Mouse (Mus musculus): ENCODE data around the gene Palm. TPM values are rescaled to one million over a fixed set of nuclear protein-coding genes. Genes with fewer than 3 reads are reported as not detected.

Gene Palm
- 100 to 1,000 TPM; 124 to 129 TPM for total RNA-seq (2023)

DNA sequence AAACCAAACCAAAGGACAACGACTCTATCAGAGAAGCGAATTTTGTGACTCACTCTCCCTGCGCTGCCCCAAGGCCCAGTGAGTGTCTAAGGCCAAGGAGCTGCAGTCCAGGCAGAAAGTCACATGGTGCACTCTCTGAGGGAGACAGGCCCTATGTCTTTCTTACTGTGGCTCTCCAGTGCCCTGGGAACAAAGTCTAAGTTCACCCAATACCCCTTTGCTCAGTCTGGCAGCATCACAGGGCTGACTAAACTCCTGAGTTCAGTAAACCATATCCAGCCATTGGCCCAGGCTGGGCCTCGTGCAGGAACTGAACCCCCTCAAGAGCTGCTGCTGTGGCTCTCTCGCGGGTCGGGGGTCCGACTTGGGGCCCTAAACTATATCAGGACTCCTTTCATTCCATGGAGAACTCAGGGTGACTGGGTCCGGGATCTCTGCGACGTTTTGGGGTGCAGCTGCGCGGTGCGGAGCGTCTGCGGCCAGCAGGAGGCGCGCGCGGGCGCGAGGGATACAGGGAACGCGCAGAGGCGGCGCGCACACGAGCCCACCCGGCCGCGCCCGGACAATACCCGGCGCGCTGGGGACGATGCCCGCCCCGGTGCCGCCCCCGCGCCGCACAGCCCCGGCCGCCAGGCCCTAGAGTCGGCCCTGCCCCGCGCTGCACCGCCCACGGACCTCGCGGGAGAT, at the start of gene Palm:
TSS of gene Palm (plus strand) at position 522 of the 687 bp plus-strand sequence.

DNA sequence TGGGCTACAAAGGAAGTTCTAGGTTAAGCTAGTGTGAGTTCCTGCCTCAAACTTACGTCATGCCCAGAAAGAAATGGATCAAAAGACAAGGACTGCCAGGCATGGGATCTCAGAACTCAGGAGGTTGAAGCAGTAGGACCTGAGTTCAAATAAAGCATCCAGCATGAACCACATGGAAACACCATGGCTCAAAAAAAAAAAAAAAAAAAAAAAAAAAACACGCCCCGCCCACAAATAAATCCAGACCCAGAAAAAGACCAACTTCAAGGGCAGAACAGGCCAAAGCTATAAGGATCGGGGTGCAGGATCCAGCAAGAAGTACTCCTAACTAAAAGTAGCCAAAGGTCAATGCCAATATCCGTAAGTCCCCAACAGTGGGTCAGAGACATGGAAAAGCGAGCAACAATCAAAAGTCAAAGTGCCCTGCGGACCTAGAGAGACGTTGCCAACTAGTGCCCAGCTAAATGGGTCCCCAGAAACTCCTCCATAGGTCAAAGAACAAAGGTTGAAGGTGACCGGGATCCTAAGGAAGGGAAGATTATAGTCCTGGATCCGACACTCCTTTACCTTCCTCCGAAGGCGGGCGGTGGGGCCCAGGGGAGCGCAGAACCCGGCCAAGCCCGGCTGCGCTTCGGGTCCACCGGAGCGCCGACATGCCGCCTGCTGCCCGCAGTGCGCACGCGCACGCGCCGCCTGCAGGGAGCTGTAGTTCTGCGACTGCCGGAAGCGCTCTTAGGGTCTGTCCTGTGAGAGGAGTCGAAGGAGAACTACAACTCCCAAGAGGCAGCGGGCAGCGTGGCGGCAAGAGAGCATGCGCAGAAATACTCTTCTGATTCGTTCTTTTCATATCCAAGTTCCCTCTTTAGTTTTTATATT, 47.2 kb upstream of the Palm start, which contains the start of gene Polrmt:
TSS of gene Polrmt (minus strand) at position 684 of the 876 bp plus-strand sequence.

DNA sequence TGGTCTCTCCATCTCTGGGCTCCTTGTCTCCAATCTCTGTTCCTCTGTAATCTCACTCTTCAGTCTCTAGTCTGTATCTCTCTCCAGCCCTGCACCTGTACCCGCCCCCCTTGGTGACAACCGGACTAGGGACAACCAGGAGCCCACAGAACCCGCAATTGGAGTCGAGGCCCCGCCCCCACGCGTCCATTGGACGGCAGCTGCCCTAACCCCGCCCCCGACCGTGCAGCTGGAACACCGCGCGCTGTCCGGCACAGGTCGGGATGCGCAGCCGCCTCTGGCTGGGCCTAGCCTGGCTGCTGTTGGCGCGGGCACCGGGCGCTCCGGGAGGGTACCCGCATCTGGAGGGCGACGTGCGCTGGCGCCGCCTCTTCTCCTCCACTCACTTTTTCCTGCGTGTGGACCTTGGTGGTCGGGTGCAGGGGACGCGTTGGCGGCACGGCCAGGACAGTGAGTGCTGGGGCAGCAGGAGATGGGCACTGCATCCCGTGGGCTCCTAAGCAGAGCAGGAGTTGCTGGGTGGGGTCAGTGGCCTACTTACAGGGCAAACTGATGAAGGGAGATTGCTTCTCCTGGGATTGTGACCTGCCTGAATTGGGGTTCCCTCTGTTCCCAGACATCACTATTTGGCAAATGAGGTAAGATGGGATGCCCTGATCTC, 38.4 kb upstream of the Palm start, which contains the start of gene Fgf22:
TSS of gene Fgf22 (plus strand) at position 221 of the 661 bp plus-strand sequence.

DNA sequence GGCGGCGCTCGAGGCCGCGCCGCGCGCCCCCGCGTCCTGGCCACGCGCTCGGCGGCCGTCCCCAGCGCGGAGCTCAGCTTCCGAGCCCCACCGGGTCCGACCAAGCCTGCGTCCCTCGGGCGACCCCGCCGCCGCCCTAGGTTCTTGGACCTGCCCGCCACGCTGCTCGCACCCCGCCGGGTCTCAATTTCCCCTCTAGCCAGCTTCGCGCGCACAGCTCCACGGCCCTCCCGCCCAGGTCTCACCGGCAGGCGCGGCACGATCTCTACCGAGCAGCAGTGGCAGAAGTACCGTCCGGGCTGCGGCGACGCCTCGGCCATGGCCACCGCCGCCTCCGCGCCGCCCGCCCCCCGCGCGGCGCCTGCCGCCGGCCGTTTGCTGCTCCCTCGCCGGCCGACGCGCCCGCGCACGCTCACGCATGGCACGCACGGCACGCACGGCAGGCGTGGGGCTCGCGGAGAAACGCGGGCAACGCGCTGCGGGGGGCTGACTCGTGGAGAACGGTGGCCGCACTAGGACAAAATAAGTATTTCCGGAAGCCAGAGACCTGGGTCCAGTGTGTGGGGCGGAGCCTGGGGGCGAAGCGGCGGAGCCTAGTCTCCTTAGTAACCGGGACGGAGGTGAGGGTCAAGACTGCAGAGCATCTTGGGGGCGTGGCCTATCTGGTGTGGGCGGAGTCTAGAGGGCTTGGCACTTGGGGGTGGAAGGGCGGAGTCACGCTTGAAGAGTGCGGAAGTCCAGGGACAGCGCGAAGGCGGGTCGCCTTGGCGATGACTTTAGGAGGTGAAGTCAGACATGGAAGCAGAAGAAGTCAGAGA, 26.7 kb upstream of the Palm start, which contains the start of gene Rnf126:
TSS of gene Rnf126 (minus strand) at position 445 of the 818 bp plus-strand sequence.

DNA sequence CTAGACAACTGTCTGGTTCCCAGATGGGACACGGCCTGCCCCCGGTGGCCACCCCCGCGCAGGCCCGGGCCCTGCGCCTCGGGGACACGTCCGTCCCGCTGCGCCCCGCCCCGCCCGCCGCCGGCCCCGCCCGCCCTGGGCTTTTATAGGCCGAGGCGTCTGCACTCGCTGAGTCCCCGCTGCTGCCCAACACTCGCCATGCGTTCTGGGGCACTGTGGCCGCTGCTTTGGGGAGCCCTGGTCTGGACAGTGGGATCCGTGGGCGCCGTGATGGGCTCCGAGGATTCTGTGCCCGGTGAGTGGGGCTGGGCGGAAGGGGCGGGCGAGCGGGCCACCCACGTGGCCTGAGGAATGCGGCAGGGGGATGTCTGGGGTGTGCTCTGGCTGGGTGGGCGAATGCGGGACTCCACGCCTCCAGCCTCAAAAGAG, 16.3 kb upstream of the Palm start, which contains the start of gene Fstl3:
TSS of gene Fstl3 (plus strand) at position 170 of the 429 bp plus-strand sequence.

DNA sequence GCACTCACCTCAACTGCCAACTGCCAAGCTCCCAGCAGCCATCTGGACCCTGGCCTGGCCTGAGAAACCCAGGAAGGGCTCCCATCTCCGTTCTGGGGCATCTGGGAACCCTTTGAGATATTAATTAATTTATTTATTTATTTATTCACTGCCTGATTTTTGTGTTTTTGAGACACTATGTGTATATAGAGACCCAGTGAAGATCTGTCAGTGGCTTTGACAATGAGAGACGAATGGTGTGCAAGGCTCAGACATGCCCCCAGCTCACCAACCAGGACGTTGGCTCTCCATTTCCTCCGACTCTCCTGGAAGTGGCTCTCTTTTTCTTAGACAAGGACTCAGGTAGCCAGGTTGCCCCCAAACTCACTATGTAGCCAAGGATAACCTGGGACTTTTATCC, 2.5 kb upstream of the Palm start, which contains the start of gene Prss57:
TSS of gene Prss57 (minus strand) at position 101 of the 400 bp plus-strand sequence.

DNA sequence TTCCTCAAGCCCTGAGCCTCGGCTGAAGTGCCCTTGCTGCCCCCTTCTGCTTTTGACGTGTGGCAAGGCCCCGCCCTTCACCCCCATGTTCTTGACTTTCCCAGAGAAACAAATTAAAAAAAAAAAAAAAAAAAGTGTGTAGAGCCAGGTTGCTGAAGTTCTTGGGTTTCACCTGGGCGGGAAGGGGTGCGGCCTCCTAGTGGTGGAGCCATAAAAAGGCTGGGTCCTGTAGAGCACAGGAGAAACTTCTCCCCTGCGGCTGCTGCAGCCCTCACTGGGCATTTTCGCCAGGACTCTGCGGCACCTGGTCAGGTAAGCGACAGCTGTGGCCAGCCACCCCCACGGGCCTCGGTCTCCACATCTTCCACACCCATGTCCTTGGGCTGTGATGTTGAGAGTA, 27.4 kb downstream of the Palm start, which contains the start of gene Misp:
TSS of gene Misp (plus strand) at position 208 of the 400 bp plus-strand sequence.

DNA sequence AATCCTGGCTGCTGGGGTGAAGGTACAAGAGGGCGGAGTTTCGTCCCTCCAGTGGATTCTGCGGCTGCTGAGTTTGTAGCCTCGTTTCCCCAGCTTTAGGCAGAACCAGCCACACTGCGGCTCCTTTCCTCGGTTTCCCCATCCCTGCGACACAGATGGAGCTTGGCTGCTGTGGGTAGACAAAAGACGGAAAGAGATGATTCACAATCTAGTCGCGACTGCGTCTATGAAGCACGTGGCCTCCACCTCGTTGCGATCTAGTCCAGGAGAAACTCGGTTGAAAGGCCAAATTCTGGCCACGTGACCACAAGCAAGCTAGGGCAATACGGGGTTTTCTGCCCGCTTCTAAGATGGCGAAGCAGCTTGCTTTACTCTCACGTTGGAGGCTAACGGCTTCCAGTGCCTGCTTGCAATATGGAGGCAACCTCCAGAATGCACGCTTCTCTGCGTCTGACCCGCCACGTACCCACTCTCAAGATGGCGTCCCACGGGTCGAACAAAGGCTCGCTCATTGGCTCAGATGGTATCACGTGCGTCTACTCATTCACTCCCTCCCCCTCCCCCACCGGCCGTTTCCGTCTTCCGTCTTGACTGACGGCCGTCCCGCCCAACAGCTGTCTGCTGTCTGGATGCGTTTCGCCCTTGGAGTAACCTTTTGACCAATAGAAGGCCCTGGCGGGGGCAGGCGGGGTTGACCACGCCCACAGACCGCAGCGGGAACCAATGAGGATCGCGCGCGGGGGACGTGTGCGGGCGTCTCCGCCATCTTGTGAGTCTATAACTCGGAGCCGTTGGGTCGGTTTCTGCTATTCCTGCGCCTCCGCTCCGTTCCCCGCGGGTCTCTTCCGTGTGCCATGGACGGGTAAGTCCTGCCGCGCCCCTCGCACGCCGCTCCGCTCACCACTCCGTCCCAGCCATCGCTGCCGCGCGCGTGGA, 60.8 kb downstream of the Palm start, which contains the start of gene Ptbp1:
TSS of gene Ptbp1 (plus strand) at position 568 of the 936 bp plus-strand sequence.

Other genes starting within 250 kb of the Palm start
- gene Mier2, start 238.4 kb upstream of the Palm start, total RNA-seq (2023), result 1 to 10 TPM; 9.0 to 9.9 TPM
- gene Theg, start 206.2 kb upstream of the Palm start, total RNA-seq (2023), result not detected
- gene C2cd4c, start 179.5 kb upstream of the Palm start, total RNA-seq (2023), result not detected
- gene Shc2, start 155.7 kb upstream of the Palm start, total RNA-seq (2023), result not detected
- not detected for gene Odf3l2, start 147.8 kb upstream of the Palm start, total RNA-seq (2023)
- gene Madcam1, start 129.0 kb upstream of the Palm start, total RNA-seq (2023), result not detected
- 10 to 100 TPM; 20.1 to 26.2 TPM for gene Tpgs1, start 124.2 kb upstream of the Palm start, total RNA-seq (2023)
- 10 to 100 TPM; 66.7 to 77.6 TPM for gene Cdc34, start 111.4 kb upstream of the Palm start, total RNA-seq (2023)
- gene Gzmm, start 104.6 kb upstream of the Palm start, total RNA-seq (2023), result 1 to 10 TPM; 1.1 to 1.2 TPM
- gene Bsg, start 89.1 kb upstream of the Palm start, total RNA-seq (2023), result 100 to 1,000 TPM; 117 to 123 TPM
- under 1 TPM; 0.11 to 0.18 TPM for gene Hcn2, start 76.9 kb upstream of the Palm start, total RNA-seq (2023)
- 10 to 100 TPM; 13.7 to 15.0 TPM for gene Polrmt, start 47.0 kb upstream of the Palm start, total RNA-seq (2023)
- gene Fgf22, start 38.5 kb upstream of the Palm start, total RNA-seq (2023), result not detected
- 10 to 100 TPM; 25.1 to 26.7 TPM for gene Rnf126, start 26.6 kb upstream of the Palm start, total RNA-seq (2023)
- 1 to 10 TPM; 4.5 to 5.9 TPM for gene Fstl3, start 16.3 kb upstream of the Palm start, total RNA-seq (2023)
- 10 to 100 TPM; 13.6 to 18.0 TPM for gene Prss57, start 2.6 kb upstream of the Palm start, total RNA-seq (2023)
- gene Misp, start 27.4 kb downstream of the Palm start, total RNA-seq (2023), result under 1 TPM; 0.46 to 0.51 TPM
- 100 to 1,000 TPM; 267 to 286 TPM for gene Ptbp1, start 60.9 kb downstream of the Palm start, total RNA-seq (2023)
- gene Prtn3, start 80.9 kb downstream of the Palm start, total RNA-seq (2023), result 100 to 1,000 TPM; 466 to 531 TPM
- 10 to 100 TPM; 20.7 to 23.9 TPM for gene Plppr3, start 81.1 kb downstream of the Palm start, total RNA-seq (2023)
- 100 to 1,000 TPM; 527 to 568 TPM for gene Elane, start 92.7 kb downstream of the Palm start, total RNA-seq (2023)
- not detected for gene Cfd, start 97.3 kb downstream of the Palm start, total RNA-seq (2023)
- gene Med16, start 115.4 kb downstream of the Palm start, total RNA-seq (2023), result 10 to 100 TPM; 32.8 to 40.7 TPM
- not detected for gene Gm26602, start 117.3 kb downstream of the Palm start, total RNA-seq (2023)
- 1 to 10 TPM; 5.0 to 5.4 TPM for gene Kiss1r, start 123.4 kb downstream of the Palm start, total RNA-seq (2023)
- gene R3hdm4, start 127.6 kb downstream of the Palm start, total RNA-seq (2023), result 100 to 1,000 TPM; 488 to 566 TPM
- 100 to 1,000 TPM; 187 to 197 TPM for gene Arid3a, start 133.5 kb downstream of the Palm start, total RNA-seq (2023)
- 10 to 100 TPM in 1 of 2 experiments, 1 to 10 TPM in 1; 9.9 to 13.2 TPM for gene Wdr18, start 166.6 kb downstream of the Palm start, total RNA-seq (2023)
- gene Grin3b, start 177.1 kb downstream of the Palm start, total RNA-seq (2023), result under 1 TPM in 1 of 2 experiments, not detected in 1; 0.26 TPM
- 10 to 100 TPM; 68.0 to 69.4 TPM for gene Tmem259, start 190.8 kb downstream of the Palm start, total RNA-seq (2023)
- 100 to 1,000 TPM; 543 to 593 TPM for gene Cnn2, start 195.0 kb downstream of the Palm start, total RNA-seq (2023)
- gene Abca7, start 202.9 kb downstream of the Palm start, total RNA-seq (2023), result 100 to 1,000 TPM; 110 to 111 TPM
- 100 to 1,000 TPM; 428 to 464 TPM for gene Arhgap45, start 223.1 kb downstream of the Palm start, total RNA-seq (2023)
- 10 to 100 TPM; 34.8 to 48.1 TPM for gene Polr2e, start 246.2 kb downstream of the Palm start, total RNA-seq (2023)

Data from neutrophil, adult 59 days (primary cell).